Mouse (Mus musculus) ovary, postnatal 10 days (tissue): Measurements from ENCODE around the gene Crlf1.

Experiments
- DNase-seq: peaks from one replicate; pipeline ENCODE4 v3.0.0; 2022; ENCODE audit warnings: low spot score

Gene Crlf1

DNA sequence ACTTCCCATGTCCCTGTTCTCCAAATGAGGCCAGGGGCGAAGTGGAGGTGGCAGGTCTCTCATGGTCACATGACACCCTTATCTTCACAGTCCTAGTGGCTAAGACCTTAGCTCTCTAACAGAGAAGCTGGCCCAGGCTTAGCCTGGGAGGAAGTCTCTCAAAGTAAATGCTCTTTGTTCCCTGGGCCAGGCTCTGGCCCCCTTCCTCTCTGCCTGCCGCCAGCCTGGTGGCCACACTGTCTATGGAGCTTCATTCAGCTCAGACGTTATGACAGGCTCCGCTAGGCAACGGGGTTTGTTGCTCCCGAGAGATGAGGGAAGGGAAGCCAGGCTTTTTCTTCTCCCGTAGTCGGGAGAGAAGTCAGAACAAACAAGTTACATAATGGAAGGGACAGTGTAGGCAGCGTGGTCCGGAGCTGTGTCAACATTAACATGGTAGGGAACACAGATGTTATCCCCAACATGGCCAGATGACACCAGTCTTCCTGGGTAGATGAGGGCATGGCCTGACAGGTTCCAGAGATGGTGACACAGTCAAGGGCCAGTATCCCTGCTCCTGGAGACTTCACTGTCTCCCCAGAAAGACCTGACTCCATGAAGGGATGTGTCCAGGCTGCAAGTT, 23.6 kb upstream of the Crlf1 start:
- DNase-seq, result no peak

DNA sequence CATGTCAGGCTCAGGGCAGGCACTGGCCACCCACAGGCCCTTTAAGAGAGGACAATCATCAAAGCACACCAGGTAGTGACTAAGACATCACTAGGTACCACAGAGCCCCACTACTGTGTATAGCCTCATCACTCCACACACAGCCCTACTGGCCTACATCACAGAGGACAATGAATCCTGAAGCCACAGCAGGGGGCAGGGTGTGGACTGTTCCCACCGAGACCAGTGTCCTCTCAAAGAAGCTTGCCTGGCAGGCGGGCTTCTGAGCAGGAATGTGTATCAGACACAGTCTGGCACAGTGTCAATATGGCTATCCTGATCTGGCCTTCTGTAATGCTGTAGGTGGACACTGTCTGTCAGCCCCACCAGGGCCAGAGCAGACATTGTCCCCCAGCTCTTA, 23.0 kb upstream of the Crlf1 start:
- no peak for DNase-seq

DNA sequence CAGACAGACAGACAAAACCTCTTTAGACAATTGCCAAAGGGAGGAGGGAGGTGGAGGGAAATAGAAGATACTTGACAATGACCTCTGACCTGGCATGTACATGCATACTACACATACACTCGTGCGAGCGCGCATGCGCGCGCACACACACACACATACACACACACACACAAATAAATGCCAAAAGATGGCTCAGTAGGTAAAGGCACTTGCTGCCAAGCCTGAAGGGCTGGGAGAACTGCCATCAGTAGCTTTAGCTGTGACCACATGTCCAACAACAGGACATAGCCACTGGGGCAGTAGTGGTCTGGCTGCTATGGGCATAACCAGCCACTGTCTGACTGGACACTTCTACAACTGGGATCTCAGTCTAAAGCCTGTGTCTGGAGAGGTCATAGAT, 21.1 kb upstream of the Crlf1 start:
- DNase-seq, result no peak

DNA sequence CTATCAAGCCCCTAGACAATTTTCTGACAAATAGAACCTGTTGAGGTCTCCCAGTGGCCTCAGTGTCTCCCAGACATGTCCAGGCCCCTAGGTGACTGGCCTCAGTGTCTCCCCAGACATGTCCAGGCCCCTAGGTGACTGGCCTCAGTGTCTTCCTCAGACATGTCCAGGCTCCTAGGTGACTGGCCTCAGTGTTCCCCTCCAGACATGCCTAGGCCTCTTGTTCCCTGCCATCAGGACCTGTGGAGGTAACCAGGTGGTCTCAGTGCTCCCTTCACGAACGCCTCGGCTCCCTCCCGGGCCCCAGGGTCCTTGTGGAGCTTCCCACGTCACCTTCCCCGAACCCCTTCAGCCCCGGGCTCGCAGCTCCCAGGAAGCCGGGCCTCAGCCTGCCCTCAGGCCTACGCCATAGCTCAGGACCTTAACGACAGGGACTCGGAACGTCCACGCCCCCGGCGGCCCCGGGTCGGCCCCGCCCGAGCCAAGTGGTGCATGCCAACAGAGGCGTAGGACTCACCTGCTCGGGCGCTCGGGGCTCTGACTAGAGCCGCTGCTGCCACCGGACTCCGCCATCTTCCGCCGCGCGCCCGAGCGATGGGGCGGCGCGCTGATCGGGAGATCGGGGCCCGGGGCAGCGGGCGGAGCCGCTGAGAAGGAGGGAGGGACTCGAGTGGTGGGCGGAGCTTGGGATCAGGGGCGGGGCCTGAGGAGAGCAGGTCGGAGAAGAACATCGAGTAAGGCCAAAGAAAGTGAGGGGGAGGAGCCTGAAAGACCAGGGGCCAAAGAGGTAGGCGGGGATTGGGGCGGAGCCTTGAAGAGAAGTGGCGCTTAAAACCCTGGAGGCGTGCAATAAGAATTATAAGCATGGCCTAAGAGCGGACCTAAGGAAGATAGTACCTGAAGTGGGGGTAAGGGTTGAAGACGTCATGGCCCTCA, 16.4 kb upstream of the Crlf1 start, which contains the start of gene Klhl26:
Gene Klhl26, minus strand, starts transcription at position 636 of the 936 bp plus-strand sequence.
- peak; percentile 78 for DNase-seq

DNA sequence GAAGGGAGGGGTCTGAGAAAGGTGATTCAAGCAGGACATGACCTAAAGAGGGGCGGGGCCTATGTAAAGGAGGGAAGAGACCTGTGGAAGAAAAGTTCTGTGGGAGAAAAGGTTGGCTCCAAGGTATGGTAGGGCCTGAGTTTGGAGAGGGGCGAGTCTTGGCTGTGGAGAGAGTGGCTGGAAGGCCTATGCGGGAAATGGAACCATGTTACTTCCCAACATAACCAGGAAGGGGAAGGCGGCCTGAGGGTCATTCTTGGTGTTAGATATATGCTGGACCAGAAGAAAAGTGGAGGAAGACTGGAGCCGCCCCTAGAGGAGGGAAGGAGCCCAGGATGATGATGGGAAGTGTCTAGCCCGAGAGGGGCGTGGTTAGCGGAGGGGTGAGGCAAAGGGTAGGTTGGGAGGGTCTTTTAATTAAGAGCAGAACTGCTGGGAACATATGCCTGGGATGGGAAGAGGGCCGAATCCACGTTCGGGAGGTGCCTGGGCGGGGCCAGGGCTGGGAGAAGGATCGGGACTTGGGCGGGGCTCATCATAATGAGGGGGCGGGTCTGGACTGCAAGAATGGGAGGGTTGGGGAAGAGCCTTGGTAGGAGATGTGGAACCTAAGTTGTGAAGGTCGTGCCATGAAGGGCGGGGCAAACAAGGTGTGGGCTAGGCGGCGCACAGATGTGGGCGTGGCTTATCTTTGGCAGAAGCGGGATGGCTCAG, 15.5 kb upstream of the Crlf1 start:
- no peak for DNase-seq

DNA sequence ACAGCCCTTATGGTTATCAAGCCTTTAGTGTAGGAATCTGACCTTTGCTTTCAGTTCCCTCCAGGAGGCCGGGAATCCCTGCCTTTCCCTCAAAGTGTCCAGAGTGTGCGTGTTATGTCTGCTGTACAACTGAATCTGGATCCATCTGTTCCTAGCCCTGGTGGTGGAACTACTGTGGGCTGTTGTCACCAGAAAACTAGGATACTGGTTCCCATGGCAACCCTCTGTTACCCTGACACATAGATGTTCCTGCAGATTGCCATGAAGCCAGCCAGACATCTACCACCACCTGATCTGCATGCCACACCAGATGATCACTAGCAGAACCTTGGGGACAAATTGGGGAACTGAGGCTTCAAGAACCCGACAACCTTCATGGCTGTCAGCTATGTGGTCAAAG, 11.1 kb upstream of the Crlf1 start:
- DNase-seq, result no peak

DNA sequence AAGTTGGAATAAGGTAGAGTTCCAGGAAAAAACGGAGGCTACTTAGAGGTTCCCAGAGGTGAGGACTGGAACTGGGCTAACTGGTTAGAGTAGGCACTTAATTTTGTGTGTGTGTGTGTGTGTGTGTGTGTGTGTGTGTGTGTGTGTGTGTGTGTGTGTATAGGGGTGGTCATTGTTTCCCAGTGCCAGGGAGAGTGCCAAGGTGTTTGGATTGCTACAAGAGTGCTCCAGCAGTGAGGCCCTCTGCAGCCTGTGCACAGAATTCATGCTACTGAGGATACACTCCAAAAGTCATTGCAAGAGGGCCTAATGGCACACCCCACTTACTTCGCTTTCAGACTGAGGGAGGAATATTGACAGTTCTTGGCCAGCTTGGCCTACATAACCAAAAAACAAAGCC, 10.0 kb upstream of the Crlf1 start:
- DNase-seq, result no peak

DNA sequence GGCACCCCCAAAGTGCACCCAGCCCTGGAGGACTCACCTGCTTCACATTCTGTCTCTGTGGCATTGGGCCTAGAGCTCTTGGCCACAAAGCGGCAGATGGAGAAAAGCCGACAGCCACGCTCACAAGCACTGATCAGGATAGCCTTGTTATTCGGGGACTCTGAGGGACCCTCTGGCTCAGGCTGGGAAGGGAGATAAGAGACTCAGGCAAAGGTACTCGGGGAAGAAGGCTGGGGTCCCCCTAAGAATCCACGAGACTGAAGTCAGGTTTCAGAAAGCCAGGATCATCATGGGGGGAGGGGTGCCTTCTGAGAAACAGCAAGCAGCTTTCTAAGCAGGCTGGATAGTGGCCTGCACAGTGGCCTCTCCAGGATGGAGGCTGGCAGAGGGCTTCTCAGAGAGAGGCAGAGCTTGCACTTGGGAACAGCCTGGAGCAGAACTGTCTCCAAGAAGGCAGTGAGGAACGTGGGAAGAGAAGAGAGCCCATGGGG, 6.7 kb upstream of the Crlf1 start:
- DNase-seq, result no peak

DNA sequence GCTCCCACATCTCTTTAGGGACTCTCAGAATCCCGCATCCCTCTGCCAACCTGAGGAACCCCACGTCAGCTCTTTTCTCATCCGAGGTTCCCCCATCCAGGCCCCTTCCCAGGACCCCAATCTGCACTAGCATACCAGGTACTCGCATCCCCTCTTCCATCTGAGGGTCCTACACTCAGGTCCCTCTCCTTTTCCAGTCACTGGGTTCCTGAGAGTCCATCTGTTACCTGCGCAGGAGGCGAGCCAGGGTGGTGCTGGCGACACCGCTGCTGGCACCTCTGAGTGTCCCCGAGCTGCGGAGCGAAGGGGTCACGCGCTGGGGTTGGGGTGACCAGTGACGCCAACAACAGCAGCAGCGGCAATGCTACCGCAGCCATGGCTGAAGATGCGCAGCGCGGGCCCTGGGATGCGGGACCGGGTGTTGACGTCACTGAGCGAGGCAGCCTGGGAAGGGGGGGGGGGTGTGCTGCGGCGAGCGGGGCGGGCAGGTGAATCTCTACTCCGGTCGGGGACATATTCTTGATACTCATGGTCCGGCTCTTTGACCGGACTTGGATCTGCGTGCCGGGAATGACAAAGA, 5.9 kb upstream of the Crlf1 start, which contains the start of gene Tmem59l:
Gene Tmem59l, minus strand, starts transcription at position 418 of the 580 bp plus-strand sequence.
- DNase-seq, result no peak

DNA sequence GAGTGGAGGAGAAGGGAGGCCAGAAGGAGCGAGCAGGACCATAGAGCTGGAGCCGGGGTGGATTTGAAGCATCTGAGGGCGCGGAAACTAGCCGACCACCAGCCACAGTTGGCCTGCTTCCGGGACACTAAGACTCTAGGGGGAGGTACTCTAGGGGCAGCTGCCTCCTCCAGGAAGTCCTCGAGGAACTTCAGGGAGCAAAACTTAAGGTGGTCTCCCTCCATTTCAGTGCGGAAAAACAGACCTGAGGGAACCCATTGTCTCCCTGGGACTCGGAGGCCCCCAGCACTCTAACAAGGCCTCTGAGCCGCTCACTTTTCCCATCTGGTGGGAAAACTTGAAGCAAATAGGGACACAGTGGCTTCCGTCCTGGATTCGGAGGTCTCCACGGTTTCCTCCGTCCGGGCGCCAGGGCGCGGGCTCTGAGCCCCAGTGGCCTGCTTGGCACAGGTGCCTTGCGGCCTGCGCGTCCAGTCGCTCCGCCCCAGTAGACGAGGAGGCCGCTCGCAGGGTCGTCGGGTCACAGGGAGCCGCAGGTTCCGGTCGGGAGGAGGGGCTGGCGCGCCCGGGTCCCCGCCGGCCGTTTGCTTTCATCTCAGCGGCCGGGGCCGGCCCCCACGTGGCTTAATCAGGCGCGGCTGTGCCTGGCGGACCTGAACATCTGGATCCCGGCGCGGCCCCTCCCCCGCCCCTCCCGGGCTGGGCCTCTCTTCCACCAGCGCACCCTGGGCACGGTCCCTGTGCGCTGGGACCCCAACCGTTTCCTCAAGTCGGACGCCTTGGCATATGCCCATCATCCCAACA, 4.8 kb upstream of the Crlf1 start:
- DNase-seq, result no peak

DNA sequence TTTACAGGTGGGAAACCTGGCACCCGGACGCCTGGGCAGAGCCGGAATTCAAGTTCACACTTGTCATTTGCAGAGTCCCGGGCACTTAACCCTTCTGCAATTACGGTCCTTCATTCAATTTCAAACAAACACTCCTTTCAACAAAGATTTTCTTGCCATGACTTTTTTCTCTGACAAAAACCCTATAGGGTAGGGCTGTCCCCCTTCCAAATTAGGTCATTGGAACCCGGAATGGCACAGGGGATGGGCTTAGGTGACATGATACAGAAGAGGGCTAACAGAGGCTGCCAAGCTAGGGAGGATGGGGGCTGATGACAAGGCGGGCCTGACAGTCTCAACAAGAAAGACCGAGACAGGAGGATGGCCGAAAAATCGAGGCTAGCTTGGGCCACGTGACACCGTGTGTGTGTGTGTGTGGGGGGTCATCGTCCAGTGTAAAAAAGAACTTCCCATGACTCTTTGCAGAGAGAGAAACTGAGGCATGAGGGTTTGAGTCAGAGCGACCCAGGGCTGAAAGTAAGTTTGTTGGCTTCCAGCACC, 4.0 kb upstream of the Crlf1 start:
- no peak for DNase-seq

DNA sequence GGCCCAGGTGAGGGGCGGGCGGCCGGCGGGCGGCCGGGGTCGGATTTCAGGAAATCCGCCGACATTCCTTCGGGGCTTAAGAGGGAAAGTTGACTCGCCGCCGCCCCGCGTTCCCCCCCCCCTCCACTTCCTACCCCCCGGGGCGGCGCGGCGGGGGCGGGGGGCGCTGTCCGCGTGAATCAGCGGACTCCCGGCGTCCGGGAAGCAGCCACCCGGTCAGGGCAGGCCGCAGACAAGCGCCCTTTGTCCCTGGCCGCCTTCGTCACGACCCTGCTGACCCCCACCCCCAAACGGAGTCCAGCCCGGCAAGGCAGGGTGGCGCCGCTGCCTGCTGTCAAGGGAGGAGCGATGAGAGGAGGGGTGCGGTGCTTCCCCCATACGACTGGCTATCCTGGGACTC, 3.4 kb upstream of the Crlf1 start:
- no peak for DNase-seq

DNA sequence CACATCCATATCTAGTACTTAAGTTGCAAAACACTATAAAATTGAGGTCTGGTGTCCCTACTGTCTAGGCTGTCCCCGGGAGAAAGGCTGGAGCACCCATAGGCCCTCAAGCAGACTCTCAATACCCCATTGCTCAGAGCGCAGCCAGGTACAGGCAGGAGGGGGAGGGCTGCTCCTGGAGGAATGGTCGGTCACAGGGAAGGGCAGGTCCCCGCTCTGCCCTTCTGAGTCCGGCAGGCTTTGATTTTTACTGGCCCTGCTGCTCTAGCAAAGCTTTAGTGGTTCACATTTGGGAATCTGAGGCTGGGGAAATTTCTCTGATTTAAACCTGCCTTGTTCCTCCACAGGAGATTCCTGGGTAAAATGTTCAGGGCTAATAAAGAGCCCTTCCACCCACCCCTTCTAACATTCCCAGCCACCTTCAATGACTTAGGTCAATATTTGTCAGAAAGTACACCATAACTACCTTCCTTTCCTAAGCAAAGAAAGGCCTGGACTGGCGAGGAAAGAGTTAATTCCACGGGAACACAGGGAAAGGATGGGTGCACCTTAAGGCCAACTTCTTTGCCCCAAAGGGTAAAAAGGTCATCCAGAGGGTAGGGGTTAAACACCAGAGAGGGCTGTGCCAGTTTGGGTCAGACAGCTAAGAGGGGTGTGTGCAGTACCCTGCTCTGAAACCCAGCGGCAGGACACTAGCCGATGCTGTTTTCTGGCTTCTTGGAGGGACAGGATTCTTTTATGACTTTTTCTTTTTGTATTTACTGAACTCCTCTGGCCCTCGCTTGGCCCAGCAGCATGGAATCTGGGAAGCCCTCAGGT, 2.7 kb upstream of the Crlf1 start:
- DNase-seq, result no peak

DNA sequence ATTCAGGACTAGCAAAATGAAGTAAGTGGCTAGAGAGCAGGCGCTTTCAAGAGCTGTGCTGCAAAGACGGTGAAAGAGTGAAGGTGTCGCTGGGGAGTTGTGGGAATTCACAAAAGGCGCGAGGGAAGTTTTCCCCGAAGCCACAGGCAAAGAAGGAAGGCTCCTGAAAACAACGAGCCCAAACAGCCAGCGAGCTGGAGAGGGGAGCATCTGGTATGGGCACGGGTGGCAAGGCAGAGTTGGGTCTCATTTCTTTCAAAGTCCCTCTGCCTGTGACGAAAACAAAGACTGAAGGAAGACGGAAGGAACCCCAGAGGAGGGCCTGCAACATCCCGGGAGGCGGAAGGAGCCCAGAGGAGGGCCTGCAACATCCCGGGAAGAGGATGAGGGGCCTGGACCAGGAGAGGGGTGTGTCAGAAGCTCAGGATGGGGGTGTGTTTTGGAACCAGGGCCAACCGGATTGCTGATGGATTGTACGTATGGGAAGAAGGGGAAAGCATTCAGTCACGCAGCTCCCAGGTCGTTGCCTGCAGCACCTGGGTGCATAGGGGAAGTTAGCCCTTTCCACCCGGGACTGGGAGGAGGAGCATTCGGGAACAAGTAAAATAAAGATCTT, 2.0 kb upstream of the Crlf1 start:
- no peak for DNase-seq

DNA sequence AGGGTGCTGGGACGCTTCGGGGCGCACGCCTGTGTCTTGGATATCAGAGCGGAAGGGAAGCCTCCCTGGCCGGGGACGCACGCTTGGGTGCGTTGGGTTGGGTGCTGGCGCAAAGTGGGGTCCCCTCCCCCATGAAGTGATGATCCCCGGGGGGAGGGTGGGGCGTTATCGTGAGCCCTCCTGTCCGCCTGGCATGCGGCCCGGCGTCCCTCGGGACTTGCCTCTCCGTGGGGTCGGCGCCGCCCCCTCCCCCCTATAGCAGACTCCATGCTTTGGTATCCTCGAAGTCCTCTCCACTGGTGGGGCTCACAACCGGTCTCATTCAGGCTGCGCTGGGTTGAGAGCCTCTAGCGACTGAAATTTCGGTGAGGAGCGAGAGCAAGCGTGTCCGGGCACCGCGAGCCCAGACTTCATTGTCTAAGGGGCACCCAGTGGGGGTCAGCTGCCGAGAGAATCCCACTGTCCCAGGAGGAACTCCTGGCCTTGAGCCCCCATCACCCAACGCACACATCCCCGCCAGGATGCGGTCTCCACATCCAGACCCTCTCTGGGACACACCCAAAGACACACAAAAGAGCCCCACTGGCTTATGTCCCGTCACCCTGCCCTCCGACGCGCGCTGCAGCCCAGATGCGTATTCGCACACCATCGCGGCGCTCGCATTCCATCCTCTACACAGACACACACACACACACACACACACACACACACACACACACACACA, 896 bp downstream of the Crlf1 start:
- DNase-seq, result no peak

DNA sequence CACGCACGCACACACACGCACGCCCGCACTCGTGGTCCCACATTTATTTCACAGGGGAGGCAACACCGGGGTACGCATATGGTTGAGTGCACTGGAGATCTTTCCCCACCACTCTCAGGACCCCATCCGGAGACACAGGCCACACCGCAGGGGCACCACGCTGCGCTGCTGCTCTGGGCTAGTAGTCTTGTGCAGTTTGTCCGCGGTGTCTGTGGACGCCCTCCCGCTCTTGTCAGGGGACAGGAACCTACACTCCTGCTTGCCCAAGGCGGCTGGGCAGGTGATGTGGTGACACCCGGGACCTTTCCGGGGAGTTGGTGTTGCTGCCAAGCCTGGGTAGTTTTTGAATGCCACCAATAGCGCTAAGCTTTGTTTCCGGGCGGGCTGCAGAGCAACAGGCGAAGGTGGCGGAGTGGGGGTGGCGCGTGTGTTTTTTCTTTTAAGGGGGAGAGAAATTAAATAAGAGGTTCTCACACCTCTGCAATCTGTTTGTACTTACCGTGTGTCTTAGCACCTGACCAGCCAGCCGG, 1.5 kb downstream of the Crlf1 start:
- DNase-seq, result no peak

DNA sequence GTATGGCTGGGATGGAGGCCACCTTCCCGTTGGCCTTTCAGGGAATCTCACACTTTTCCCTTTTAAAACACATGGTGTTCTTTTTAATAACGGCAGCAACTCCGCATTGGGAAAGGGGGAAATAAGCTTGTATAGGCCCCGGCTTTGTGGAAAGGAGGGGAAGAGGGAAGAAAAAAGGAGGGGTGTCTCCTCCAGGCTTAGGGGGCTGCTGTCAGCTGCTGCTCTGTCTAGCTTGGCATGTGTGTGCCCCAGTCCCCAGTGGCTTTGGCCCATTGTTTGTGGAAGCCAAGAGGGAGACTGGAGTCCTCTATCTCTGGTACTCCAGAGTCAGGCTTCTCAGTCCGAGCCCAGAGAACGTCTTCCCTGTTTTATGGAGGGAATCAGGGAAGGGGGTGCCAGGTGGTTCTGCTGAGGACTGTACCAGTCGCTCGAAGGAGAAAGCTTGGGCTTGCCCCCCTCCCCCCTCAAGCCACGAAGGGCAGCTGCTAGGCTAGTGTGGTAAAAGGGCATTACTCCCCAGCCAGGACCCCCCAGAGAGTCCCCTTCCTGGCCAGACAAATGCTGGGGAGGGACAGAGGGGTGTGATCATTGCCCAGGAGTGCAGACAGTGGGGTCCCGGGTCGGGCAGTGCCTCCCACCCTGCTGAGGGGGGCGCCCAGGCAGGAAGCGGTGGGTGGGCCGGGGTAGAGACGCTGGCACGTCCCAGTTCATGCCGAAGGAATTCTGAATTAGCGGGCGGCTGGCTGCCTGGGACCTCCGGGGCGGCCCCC, 2.2 kb downstream of the Crlf1 start:
- no peak for DNase-seq

DNA sequence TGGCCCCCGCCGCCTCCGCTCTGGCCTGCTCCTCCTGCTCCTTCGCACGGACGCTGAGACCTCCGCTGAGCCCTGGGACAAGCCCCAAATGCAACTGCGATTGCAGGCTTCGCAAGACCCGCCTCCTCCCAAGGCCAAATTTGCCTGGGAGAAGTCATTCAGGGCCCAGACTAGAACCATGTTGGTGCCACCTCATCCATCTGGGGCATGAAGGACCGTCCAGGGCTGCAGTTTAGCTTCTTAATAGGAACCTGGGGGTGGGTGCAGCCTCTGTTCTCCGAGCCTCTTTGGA, 2.8 kb downstream of the Crlf1 start:
- DNase-seq, result no peak
